Mouse (Mus musculus) thymus, adult 2 months (tissue): ENCODE measurements around the gene Cdc14b.

Experiments used
- CTCF ChIP-seq: fragments of 200-500 bp; IDR thresholded peaks from 2 replicates; pipeline ENCODE4 v1.5.1; 2012; ENCODE audit warnings: mild to moderate bottlenecking, control low read depth, low read length, moderate library complexity, borderline replicate concordance; ENCODE audit not compliant: control insufficient read depth, poor library complexity, insufficient read depth; ENCODE audit errors: extremely low read depth
- POLR2A ChIP-seq: fragments of 200-500 bp; IDR thresholded peaks from 2 replicates; pipeline ENCODE4 v1.6.1; 2012; ENCODE audit warnings: mild to moderate bottlenecking, low read length, control low read depth, moderate library complexity; ENCODE audit not compliant: control insufficient read depth, poor library complexity, insufficient read depth; ENCODE audit errors: extremely low read depth

DNA sequence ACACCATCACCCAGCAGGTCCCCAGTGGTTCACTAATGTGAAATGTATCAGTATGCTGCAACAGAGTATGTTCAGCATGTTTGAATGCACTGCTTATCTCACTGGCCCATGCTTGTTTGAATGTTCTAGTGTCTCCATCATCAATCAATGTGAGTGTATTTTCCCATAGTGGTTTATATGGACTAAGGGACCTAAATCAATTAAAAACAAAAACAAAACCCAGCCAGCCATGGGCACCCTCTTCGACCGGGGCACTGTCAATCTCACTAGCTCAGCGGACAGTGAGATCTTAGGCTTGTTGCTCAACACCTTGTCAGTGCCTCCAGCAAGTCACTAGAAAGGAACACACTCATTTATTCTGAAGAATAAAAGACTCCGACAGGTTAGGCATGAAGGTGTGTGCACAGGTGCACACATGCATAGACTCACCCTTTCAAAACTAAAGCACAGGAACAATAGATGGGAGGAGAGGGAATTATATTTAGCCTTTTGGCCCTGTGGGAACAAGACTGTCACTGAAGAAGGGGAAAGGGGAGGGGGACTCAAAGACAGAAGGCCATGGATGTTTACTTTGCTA, 30.3 kb downstream of the Cdc14b start:
- TF ChIP-seq POLR2A (no peak), CTCF (no peak)
